Mouse (Mus musculus): ENCODE measurements around the gene Tppp3.

Tppp3 gene

GRCm38 (mm10) chr8:105431743-105432515 is 39.4 kb downstream of the Tppp3 start:
- DNase-seq (ENCODE audit: low spot score): no peak

- no peak for DNase-seq (ENCODE audit: low spot score)
Observed at GRCm38 (mm10) chr8:105426878-105427277, 44.4 kb downstream of the Tppp3 start.

GRCm38 (mm10) chr8:105422006-105422405 is 49.3 kb downstream of the Tppp3 start:
- no peak for DNase-seq (ENCODE audit: low spot score)

DNA sequence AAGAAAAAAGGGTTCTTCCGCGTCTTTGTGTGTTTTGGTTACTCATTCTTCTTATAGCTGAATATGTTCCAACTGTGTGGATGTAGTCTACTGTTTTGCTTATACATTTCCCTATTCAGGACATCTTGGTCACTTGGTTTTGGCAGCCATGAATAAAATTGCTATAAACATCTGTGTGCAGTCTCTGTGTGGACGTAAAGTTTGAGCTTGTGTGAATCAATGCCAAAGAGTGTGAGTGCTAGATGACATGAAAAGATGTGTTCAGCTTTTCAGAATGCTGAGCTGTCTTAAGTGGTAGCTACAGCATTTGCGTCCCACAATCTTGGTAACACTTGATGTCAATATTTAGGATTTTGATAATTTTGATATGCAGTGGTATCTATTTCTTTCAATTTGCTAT is 51.5 kb downstream of the Tppp3 start:
- no peak for DNase-seq (ENCODE audit: low spot score)

DNA sequence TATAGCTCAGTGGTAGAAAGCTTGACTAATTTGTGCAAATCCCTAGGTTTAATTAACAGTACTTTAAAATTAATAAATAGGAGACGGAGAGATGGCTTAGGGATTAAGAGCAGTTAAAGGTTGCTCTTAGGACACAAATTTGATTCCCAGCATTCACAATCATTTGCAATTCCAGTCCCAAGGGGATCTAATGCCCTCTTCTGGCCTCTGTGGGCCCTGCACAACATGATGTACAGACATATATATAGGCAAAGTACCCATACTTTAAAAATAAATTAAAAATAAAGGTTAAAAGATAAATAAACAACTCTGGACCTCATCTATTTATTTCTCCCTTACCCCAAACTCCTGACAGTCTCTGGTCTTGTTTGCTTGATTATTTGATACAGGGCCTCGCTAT is 52.3 kb downstream of the Tppp3 start:
- no peak for DNase-seq (ENCODE audit: low spot score)

All from urinary bladder, postnatal 25 days (tissue).